Mouse (Mus musculus) cerebellum, adult 9-10 months (tissue): ENCODE data around the gene Tbcc.

Experiments
- DNase-seq: peaks from one replicate; pipeline ENCODE4 v3.0.0; 2022

The Tbcc gene

DNA sequence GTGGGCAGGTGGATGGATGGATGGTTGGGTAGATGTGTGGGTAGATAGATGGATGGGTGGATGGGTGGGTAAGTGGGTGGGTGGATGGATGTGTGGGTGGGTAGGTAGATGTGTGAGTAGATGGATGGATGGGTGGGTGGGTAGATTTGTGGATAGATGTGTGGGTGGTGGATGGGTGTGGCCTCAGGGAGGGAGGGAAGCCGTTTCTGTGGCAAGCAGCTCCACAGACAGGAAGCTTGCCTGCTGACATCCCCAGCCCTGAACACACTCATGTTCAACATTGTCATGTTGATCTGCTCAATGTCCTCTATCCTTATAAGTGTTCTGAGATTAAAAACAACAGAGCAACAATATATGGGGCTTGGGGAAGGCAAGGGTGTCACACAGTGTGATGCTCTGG, 19.6 kb upstream of the Tbcc start:
- DNase-seq = no peak

DNA sequence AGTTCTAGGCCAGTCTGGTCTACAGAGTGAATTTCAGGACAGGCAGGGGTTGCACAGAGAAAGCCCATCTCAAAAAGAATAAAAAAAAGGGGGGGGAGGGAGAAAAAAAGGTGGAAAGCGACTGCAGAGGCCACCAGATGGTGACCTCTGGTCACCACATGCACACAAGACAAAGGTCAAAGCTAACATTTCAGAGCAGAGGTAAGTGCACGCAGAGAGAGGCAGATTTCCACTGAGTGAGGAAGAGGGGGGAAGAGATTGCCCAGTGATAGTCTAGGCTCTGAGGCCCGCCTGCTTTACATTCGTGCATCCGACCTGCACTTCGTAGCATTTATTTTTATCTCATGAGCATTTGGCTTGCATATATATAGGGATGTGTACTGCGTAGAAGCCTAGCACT, 17.7 kb upstream of the Tbcc start:
- no peak for DNase-seq

DNA sequence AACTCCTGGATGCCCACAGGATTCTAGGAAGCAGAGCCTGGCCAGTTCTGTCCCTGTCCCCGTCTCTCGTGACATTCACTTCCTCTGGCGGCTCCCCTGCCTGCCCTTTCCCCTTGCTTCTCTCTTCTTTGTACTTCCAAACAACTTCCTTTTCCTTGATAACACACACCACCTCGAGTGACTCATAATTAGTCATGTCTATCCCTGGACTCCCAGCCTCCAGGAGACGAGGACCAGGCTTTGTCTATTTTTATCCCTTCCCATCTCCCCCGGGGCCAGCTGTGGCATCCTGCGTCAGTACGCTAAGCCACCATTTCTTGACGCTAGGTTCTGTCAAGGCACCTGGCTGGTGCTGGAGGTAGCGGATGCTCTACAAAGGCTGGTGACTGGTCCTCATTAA, 16.4 kb upstream of the Tbcc start:
- DNase-seq = no peak

DNA sequence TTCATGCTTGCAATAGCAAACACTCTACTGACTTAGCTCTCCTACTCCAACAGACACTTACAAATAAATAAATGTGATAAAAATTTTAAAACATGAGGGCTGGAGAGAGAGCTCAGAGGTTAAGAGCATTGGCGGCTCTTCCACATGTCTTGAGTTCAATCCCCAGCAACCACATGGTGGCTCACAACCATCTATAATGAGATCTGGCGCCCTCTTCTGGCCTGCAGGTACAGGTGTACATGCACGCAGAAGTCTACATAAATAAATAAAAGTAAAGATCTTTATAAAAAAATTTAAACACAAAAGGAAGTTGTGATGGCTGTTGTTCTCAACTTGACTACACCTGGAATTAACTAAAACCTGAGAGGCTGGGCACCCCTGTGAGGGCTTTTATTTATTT, 14.9 kb upstream of the Tbcc start:
- DNase-seq = no peak

DNA sequence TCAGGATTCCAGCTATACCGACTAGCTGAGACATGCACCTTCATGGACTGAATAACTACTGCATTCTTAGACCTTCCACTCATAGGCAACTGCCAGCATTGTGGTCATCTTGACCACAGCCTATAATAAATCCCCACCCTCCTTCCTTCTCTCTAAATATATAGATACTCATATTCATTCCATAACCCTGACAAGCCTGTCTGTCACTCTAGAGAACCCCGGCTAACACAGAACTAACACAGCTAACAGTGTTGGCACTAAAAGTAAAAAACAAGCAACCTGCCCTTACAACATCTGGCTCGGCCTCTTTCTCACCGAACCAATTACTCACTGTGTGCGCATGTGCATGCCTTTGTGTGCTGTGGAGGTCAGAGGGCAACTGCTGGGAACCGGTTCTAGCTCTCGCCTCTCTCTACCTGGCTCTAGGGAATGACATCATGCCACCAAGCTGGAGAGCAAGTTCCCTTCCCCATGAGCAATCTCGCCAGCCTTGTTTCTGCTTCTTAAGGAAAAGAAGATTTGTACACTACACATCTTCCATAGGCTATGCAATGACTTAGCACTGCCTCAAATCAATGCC, 14.0 kb upstream of the Tbcc start:
- no peak for DNase-seq

DNA sequence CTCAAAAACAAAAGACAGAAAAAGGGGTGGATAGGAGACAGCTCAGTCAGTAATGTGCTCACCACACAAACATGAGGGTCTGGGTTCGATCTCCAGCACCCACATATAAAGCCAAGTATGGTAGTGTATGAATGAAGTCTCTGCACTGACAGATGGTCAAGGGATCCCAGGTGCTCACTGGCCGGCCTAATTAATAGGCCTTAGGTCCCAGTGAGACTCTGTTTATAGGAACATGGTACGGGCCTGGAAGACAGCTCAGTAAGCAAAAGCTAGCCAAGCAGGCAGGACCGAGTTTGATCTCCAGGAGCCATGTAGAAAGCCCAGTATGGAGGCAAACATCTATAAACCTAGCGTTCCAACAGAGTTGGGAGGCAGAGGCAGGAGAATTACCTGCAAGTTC, 13.4 kb upstream of the Tbcc start:
- DNase-seq = no peak

DNA sequence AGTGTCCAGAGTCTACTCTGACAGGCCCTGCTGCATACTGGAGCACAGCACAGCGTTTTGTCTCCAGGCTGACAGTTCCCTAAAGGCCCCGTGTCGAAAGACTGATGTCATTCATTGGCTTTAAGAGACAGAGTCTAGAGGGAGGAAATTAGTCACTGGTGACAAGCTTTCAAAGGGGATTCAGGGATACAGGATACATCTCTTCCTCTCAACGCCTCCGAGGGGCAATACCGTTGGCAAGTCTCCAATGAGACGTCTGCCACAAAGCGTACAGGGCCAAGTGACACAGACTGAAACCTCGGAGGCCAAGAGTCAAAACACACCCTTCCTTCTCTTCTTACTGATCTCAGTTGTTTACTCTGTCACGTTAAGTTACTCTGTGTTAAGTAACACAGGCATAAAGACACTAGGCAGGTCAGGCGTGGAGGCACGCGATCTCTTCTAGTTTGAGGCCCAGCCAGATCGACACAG, 10.6 kb upstream of the Tbcc start:
- no peak for DNase-seq

DNA sequence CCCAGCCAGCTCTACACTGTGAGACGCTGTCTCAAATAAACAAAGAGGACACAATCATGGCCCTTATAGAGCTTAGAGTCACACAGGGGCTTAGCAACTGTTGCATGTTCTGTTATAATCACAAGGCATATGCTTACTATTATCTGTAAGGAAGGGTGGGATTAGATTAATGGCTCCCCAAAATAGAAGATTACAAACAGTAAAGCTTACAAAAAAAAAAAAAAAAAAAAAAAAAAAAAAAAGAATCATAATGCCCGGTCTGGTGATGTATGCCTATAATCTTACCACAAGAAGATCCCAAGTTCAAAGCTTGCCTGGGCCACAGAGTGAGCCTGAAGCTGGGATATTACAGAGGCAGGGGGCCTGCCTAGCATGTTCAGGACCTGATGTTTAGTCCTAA, 10.2 kb upstream of the Tbcc start:
- no peak for DNase-seq

DNA sequence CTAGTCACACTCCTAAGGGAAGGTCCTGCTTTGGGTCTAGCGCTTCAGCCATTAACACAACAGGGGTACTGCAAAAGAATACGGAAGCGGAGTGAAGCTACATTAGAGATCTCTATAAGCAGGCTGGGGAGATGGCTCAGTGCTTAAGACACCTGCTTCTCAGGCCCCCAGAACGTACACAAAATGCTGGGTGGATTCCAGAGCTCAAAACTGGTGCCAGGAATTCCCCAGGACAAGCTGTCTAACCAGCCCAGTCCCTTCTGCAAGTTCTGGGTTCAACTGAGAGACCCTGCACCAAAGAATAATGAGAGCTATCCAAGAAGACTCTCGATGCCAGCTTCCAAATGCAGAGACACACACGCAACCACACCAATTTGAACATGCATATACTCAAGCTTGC, 8.8 kb upstream of the Tbcc start:
- DNase-seq = no peak

DNA sequence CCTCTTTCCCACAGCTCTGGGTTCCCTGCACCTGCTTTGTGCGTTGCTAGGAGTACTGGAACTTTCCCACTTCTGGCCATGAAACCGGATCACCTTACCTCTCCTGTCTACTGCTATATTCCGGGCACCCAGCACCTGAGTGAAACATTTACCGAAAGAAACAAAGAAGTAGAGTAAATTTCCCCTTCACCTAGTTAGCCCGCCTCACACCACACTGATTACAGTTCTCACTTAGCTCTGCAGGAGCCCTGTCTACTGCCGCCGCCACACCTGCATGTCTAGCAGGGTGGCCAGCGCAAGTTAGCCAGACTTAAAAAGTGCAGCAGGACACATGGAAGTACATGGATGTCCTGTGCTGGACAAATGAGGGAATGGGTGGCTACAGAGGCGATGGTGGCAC, 7.4 kb upstream of the Tbcc start:
- DNase-seq = no peak

DNA sequence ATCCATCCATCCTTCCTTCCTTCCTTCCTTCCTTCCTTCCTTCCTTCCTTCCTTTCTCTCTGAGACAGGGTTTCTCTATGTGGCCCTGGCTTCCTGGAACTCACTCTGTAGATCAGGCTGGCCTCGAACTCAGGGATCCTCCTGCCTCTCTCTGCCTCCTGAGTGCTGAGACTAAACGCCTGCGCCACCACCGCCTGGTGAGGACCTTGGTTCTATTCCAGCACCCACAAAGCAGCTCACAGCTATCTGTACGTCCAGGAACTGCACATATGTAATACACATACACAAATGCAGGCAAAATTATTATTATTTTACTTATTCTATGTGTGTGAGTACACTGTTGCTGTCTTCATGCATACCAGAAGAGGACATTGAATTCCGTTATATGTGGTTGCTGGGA, 5.7 kb upstream of the Tbcc start:
- no peak for DNase-seq

DNA sequence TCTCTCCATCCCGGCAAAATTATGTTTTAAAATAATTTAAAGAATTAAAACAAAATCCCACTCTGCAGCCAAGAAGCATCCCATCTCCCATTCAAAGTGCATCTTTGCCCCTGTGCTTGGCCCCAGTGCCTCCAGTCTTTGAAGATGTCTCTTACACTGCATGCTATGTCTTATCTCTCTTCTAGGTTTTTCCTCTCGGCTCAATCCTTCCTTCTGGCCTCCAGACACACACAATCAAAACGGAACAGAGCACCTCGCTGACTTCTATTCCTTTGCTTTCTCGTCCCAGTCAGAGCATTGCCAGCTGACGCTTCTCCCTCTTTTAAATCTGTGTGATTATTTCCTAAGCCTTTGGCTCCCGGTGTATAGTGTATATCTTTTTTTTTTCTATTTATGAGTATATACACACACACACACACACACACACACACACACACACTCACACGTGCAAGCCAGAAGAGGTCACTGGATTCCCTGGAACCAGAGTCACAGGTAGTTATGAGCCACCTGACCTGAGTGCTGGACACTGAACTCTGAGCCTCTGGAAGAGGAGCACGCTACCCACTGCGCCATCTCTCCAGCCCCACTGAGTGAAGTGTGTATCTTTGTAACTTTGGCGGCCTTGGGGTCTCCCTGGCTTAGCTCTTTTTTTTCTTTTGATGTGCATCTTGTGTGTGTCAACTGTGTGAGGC, 5.1 kb upstream of the Tbcc start:
- DNase-seq = no peak

DNA sequence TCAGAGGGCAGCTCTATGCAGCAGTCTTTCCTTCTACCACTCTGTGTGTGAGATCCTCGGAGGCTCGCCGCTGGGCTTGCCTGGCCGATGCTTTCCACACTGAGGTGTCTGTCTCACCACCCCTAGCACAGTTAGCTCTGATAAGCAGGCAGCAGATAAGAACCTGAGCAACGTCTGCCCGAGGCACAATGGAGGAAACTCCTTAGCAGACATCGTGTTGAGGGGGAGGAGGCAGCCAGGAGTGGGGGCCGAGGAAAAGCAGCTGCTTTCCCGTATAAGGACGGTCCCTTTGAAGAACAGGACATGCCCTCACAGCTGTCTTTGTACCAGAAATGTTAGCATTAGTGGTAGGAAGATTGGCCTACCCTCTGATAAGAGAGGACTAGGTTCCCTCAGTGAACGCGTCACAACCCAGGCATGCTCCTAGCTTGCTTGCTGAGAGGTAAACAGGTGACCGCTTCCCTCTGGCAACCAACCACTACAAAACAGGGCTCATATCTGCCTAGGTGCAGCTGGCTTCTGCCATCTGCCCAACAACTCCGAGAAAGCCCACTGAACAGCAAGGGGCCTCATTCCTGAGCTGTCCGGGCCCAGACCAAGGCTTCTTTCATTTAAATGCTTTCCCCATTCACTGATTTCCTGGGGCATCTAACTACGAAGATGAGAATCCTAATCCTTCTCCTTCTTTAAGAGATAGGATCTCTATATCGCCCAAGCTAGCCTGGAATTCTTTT, 4.4 kb upstream of the Tbcc start:
- DNase-seq = no peak

DNA sequence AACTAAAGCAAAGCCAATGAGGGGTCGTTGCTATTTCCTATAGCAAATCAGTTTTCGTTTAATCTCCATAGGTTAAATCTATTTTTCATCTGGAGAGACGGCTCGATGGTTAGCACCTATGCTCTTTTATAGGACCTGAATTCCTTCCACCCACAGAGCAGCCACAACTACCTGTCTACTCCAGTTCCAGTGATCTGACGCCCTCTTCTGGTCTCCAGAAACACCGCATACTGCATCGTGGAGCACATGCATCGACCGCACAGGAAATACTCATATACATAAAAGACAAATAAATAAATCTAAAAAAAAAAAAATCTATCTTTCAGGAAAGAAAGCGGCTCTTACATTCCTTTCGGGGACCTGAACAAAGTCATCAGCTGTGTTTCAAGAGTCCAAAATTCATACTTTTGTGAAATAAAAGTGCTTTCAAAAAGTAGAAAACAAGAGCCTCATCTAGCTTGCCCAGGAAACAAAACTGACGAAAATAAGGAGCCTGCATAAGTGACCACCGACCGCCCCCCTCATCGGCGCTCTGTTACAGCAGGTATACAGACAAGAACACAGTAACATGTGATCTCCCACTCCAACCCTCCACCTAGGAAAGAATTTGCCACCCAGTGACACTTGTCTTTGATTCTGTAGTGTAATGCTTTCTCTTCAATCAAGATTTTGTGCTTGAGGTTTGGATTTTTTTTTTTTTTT, 1.8 kb upstream of the Tbcc start:
- DNase-seq = peak; percentile 82

DNA sequence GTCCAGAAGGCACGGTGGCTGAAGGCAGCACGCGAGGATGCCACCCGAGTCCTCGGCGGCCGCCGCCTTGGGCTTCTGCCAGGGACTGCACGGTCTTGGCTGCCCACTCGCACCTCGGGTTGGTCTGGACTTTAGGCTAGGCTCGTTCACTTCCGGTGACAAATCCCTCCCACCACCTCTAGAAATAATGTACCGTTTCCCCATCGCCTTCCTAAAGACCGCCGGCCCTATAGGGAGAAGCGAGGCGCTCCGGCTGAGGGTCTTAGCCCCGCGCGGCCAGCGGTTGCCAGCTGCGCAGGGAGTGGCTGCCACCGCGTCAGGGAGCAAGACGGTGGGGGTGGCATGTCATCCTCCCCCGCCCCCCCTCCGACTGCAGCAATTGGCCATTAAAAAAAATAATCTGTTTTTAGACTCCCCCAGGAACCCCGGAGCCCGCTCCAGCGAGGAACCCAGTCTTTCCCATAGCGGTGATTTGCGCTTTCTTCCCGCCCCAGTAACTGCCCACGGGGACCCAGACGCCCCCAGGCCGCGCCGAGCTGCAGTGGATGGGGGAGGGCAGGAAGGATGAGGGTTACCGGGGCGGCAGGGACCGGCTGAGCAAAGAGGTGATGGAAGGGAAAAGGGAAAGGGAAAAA, 917 bp upstream of the Tbcc start:
- DNase-seq = peak; percentile 89

DNA sequence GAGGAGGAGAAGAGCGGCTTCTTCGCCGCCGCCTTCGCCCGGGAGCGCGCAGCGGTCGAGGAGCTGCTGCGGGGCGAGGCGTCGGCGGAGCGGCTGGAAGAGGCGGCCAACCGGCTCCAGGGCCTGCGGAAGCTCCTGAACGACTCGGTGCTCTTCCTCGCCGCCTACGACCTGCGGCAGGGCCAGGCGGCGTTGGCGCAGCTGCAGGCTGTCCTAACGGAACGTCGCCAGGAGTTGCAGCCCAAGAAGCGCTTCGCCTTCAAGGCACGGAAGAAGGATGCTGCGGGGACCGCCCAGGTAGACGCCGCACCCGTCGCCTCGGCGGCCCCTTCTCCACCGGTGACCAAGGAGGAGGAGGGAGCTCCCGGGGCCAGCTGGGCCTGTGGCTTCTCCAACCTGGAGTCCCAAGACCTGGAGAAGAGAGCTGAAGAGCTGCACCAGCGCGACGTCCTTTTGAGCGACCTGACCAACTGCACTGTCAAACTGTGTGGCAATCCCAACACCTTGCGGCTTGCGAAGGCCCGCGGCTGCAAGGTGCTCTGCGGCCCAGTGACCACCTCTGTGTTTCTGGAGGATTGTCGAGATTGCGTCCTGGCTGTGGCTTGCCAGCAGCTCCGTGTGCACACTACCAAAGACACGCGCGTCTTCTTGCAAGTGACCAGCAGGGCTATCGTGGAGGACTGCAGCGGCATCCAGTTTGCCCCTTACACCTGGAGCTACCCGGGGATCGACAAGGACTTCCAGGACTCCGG, 535 bp downstream of the Tbcc start:
- DNase-seq = peak; percentile 72

DNA sequence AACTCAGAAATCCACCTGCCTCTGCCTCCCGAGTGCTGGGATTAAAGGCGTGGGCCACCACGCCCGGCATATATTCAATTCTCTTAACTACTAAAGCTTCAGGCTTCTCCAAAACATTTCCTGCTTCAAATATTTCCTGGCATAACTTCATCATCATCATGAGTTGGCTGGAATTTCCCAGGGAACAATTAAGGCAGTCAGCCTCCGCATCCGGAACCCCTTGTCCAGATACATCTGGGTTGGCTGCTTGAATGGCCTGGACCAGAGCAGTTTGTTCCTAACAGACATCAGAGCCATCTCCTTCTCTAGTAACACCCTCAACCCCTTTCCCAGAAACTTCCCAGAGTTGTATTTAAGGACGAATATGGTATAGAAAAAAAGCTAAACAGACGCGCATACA, 4.9 kb downstream of the Tbcc start:
- DNase-seq = no peak

DNA sequence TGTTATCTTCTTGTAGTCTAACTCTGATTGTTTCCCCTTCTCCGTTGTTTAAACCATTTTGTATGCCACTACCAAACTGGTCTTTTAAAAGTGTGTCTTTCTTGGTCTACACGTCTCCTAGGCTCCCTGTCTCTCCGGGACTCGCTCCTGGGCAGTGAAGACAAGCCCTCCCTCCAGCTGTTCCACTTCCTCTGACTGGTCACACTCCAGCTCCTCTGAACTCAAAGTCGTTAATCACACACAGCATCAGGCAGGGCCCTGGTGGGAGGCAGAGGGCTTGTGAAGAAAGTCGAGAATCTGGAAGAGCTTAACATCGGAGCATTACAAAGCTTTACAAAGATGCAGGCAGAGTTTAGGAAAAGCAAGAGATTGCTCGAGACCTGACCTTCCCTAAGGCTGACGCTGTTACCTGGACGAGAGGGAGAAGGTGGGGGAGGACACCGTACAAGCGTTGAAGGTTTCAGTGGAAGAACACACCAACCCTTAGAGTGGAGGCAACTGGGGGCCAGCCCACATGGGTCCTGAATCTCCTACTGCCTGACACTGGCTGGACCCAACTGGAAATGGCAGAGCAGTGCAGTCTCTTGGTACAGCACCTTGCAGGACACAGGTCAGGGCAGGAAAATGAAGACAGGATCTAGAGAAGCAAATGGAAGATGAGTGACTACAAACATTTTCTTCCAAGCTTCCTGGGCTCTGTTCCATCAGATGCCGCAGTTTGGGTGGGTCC, 6.9 kb downstream of the Tbcc start:
- no peak for DNase-seq

DNA sequence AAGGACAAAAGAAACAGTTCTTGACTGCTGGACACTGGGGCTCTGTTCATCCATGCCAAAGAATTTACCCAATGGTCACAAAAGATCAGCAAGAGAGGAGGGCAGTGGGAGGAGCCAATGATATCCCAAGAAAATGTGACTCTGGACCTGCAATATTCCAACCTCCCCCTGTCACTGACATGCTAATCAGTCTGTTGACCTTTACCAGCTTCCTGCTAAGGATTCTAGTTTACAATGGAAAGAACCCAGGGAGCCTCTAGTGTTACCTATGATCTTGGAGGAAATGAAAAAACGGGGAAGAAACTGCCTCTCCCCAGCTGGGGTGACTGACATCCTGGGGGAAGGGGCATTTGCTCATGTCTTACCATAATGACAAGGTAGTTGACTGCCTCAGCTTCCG, 10.5 kb downstream of the Tbcc start:
- DNase-seq = no peak

DNA sequence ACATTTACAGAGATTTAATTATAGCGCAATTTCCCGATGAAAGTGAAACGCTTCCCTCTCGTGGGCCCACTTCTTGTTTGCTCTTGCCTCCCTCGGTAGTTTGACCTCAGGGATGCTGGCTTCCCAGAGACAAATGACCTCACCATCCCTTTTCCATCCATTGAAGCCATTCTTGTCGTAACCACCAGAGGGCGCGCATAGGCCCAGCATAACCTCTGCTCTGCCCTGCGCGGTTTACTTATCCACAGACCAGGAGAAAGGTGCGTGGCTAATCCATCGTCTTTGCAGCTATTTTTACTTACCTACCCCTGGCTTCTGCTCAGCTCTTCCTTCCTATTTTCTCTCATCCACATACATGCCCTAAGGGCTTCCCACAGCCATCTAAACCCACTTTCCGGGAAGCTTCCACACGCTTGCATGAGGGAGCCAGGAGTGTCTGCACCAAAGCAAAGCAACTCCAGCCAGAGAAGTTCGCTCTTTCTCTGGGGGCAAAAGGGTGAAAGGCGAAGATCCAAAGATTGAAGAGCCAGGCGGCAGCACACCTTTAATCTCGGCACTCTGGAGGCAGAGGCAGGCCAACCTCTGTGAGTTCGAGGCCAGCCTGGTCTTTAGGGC, 13.5 kb downstream of the Tbcc start:
- DNase-seq = peak; percentile 91

DNA sequence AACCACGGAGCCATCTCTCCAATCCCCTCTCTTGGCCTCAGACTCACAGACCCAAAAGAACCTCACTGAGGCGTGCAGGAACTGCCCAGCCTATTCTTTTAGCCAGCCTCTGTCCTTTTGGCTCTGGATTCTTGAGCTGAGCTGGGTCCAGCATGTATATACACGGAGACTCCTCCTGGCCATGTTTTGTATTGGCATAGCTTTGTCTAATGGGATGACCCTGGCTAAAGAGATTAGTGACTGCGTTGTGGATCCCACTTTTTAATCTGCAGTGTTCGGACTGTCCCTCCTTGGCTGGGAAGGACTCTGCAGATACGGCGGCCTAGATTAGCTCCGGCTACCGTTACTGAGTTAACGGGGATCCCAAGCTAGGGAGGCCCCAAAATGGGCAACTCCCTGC, 19.7 kb downstream of the Tbcc start, which contains the start of gene Prph2:
Prph2 (plus strand) TSS at position 274 of the 400 bp plus-strand sequence.
- no peak for DNase-seq
